In genomic region chr2:60392286-60392685, GRCm38 (mm10) we compare ENCODE assay signal across 28 mouse cellular contexts.
"Had no signal": no experiment of that assay in that cellular context is flagged by ENCODE, and none has a peak within 500 bp of the region (broad histone marks: within the 10 kb centered on the region; RNA-seq: fewer than 3 reads in every experiment).

No protein-coding gene starts in this region.

- DNase-seq: left cerebral cortex, postnatal 4 days; liver; liver, embryonic 13.5 days; liver, postnatal 0 days; lung, adult 18-20 months; lung, adult 2 months; lung, embryonic 14.5 days; lung, postnatal 10 days; lung, postnatal 14 days; lung, postnatal 36 days; lung, postnatal 4 days; midbrain, embryonic 14.5 days had no signal

- H3K4me3 ChIP-seq: limb, embryonic 10.5 days; limb, embryonic 12.5 days; limb, embryonic 13.5 days; limb, embryonic 15.5 days; liver, embryonic 12.5 days; liver, embryonic 13.5 days; liver, embryonic 15.5 days; lung, embryonic 15.5 days; megakaryocyte, embryonic 14.5 days; midbrain, embryonic 10.5 days; midbrain, embryonic 12.5 days; midbrain, embryonic 13.5 days; midbrain, embryonic 15.5 days; myocyte; neural tube, embryonic 12.5 days had no signal

- H3K9me3 ChIP-seq: limb, embryonic 10.5 days; limb, embryonic 12.5 days; limb, embryonic 13.5 days; limb, embryonic 15.5 days; liver, embryonic 12.5 days; liver, embryonic 13.5 days; liver, embryonic 15.5 days; lung, embryonic 15.5 days; megakaryocyte, embryonic 14.5 days; midbrain, embryonic 10.5 days; midbrain, embryonic 12.5 days; midbrain, embryonic 13.5 days; midbrain, embryonic 15.5 days; neural tube, embryonic 12.5 days had no signal

- H3K9ac ChIP-seq: limb, embryonic 12.5 days; limb, embryonic 13.5 days; limb, embryonic 15.5 days; liver, embryonic 12.5 days; liver, embryonic 13.5 days; liver, embryonic 14.5 days; liver, embryonic 15.5 days; liver, postnatal 0 days; lung, embryonic 14.5 days; lung, embryonic 15.5 days; midbrain, embryonic 12.5 days; midbrain, embryonic 13.5 days; midbrain, embryonic 15.5 days; neural tube, embryonic 12.5 days had no signal

- H3K27ac ChIP-seq: limb, embryonic 10.5 days; limb, embryonic 12.5 days; limb, embryonic 13.5 days; limb, embryonic 15.5 days; liver, embryonic 12.5 days; liver, embryonic 13.5 days; liver, embryonic 14.5 days; liver, embryonic 15.5 days; lung, embryonic 15.5 days; macrophage; midbrain, embryonic 10.5 days; midbrain, embryonic 12.5 days; midbrain, embryonic 13.5 days; midbrain, embryonic 15.5 days; neural tube, embryonic 12.5 days had no signal

- H3K4me1 ChIP-seq: limb, embryonic 13.5 days; limb, embryonic 15.5 days; liver, embryonic 13.5 days; liver, embryonic 15.5 days; lung, embryonic 15.5 days; megakaryocyte, embryonic 14.5 days; midbrain, embryonic 10.5 days; midbrain, embryonic 12.5 days; midbrain, embryonic 13.5 days; midbrain, embryonic 15.5 days; neural tube, embryonic 12.5 days had no signal

- H3K27me3 ChIP-seq: limb, embryonic 12.5 days; limb, embryonic 13.5 days; liver, embryonic 12.5 days; liver, embryonic 13.5 days; liver, embryonic 15.5 days; lung, embryonic 15.5 days; midbrain, embryonic 12.5 days; midbrain, embryonic 13.5 days; midbrain, embryonic 15.5 days; neural tube, embryonic 12.5 days had no signal

- H3K36me3 ChIP-seq: limb, embryonic 10.5 days; limb, embryonic 12.5 days; limb, embryonic 13.5 days; limb, embryonic 15.5 days; liver, embryonic 12.5 days; liver, embryonic 13.5 days; liver, embryonic 15.5 days; lung, embryonic 15.5 days; midbrain, embryonic 10.5 days; midbrain, embryonic 12.5 days; midbrain, embryonic 13.5 days; midbrain, embryonic 15.5 days; neural tube, embryonic 12.5 days had no signal
